Mouse (Mus musculus) liver, adult (tissue): Measurements from ENCODE around the gene Brsk2.

ENCODE experiments used
- GATA4 ChIP-seq: IDR thresholded peaks from 2 replicates; pipeline ENCODE4 v1.6.1; 2014; ENCODE audit warnings: mild to moderate bottlenecking, low read length; ENCODE audit not compliant: insufficient replicate concordance

Gene Brsk2

GRCm38 (mm10) chr7:141988314-141988806 lies 38.8 kb downstream of the Brsk2 start:
- no peak for TF ChIP-seq GATA4

GRCm38 (mm10) chr7:141991183-141991582 lies 41.6 kb downstream of the Brsk2 start:
- no peak for TF ChIP-seq GATA4

GRCm38 (mm10) chr7:141994121-141994520 lies 44.6 kb downstream of the Brsk2 start:
- no peak for TF ChIP-seq GATA4

- TF ChIP-seq GATA4, result no peak
Observed at GRCm38 (mm10) chr7:142000661-142001060, 51.1 kb downstream of the Brsk2 start.

- no peak for TF ChIP-seq GATA4
Observed at GRCm38 (mm10) chr7:142001597-142002340, 52.2 kb downstream of the Brsk2 start.

GRCm38 (mm10) chr7:142016562-142016961 lies 67.0 kb downstream of the Brsk2 start:
- TF ChIP-seq GATA4, result no peak

GRCm38 (mm10) chr7:142019699-142020098 lies 70.1 kb downstream of the Brsk2 start:
- TF ChIP-seq GATA4, result no peak

GRCm38 (mm10) chr7:142020827-142021226 lies 71.3 kb downstream of the Brsk2 start:
- TF ChIP-seq GATA4, result no peak

- TF ChIP-seq GATA4, result no peak
Observed at GRCm38 (mm10) chr7:142025196-142025595, 75.6 kb downstream of the Brsk2 start.

GRCm38 (mm10) chr7:142025926-142026325 lies 76.4 kb downstream of the Brsk2 start:
- TF ChIP-seq GATA4, result no peak

- TF ChIP-seq GATA4, result no peak
Observed at GRCm38 (mm10) chr7:142030073-142030472, 80.5 kb downstream of the Brsk2 start.

- TF ChIP-seq GATA4, result no peak
Observed at GRCm38 (mm10) chr7:142034198-142034597, 84.6 kb downstream of the Brsk2 start.

GRCm38 (mm10) chr7:142035048-142035811 lies 85.7 kb downstream of the Brsk2 start:
- no peak for TF ChIP-seq GATA4

- TF ChIP-seq GATA4, result no peak
Observed at GRCm38 (mm10) chr7:142037553-142038170, 88.1 kb downstream of the Brsk2 start.

GRCm38 (mm10) chr7:142040756-142041155 lies 91.2 kb downstream of the Brsk2 start:
- TF ChIP-seq GATA4, result no peak

- TF ChIP-seq GATA4, result no peak
Observed at GRCm38 (mm10) chr7:142045344-142045743, 95.8 kb downstream of the Brsk2 start.

GRCm38 (mm10) chr7:142045932-142046331 lies 96.4 kb downstream of the Brsk2 start:
- TF ChIP-seq GATA4, result no peak
